Mouse (Mus musculus): ENCODE data around the gene Dnah1.

Dnah1 gene

DNA sequence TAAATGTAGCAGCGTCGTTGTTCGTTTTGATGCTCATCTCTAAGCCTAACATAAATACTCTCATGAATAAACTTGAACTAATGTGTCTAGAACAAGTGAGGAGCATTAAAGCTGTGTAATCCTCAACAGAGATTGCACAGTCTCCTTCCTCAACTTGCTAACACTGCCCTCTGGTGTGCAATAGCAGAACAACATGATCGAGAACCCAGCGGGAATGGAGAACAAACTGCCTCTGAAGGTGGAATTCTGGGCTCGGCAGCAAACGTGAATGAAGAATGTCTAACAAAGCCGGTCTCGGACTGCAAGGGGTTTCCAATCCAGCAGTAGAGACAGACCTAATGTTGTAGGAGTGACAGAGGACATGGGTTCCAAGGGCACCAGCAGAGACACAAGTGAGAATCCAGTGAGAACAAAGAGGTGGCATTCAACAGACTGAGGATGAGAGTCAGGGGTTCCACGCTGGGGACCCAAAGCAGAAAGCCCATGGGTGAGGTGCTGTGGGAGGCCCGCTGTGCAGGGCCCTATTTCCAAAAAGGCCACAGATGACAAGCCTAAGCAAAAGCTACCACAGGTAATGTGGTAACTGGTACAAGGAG lies 89.6 kb downstream of the Dnah1 start:
- peak; percentile 89 for DNase-seq (ENCODE audit: low read depth, low spot score)

GRCm38 (mm10) chr14:31233070-31233995 lies 90.4 kb downstream of the Dnah1 start:
- no peak for DNase-seq (ENCODE audit: low read depth, low spot score)

GRCm38 (mm10) chr14:31232404-31233069 lies 91.2 kb downstream of the Dnah1 start:
- DNase-seq (ENCODE audit: low read depth, low spot score): no peak

DNA sequence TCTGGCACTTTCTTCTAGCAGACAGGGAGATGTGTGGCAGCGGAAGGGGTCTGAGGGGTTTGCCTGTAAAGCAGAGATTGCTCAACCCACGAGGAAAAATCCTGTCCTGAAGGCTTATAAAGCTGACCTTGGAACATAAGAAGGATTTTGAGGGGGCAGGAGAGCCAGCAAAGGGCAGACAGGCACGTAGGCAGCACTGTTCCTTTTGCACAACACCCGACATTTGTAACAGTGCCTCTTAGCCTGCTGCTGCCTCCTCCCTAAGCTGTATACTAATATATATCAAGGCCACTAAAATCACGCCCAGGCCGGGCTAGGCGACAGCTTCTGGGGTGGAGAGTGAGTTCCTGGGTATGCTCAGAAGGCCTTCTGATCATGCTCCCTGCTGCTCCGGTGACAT lies 93.3 kb downstream of the Dnah1 start:
- no peak for DNase-seq (ENCODE audit: low read depth, low spot score)

DNA sequence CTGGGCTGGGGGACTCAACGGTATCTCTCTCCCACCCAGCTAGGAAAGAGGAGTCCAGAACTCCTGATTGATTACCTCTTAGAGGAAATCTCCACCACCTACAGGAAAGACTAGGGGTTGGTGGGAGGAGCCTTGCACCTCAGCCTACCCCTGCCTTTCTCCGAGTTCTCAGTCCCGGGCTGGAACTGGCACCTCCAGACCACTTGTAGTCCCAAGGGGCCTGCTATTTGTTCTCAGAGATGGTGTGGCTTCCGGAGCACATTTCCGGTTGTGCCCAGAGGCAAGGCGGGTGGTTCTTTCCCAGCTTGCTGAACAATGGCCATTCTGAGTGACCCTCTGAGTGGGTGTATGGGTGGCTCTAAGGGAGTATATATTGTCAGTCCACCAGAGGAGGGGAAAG lies 95.5 kb downstream of the Dnah1 start:
- DNase-seq (ENCODE audit: low read depth, low spot score): peak; percentile 58

DNA sequence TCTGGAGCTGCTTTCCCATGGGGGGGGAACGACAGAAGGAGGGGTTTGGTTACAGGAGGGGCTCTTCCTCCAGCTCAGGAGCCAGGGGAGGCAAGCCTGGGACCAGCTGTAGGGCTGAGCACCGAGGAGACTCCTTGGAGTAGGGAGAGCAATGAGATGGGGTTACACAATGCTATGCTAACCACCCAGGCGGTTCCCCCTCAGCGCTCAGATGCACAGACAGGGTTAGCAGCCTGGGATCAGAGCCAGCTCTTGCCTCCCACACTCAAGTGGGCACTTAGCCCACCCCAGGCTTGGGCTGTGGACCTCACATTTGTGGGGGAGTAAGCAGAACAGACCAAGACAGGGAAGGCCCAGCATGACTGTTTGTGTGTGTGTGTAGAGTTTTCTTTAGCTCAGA lies 96.7 kb downstream of the Dnah1 start:
- DNase-seq (ENCODE audit: low read depth, low spot score): no peak

DNA sequence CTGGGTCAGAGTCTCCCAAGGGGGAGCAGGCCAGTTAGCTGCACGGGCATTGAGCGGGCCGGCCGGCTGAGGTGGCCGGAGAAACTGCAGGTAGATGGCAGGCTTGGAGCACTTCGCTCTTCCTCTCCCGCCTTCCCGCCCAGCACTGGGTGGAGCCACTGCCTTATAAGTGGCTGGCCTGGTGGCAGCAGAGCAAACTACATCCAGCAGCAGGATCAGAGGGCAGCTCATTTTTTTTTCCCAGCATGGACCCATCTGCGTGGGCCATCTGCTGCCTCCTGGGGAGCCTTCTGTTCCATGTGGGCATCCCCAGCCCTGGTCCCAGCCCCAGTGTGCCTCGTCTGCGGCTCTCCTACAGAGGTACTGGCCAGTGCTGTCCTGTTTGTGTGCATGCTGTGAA lies 106.0 kb downstream of the Dnah1 start, which contains the start of gene Sema3g:
TSS of gene Sema3g (plus strand) at position 195 of the 400 bp plus-strand sequence.
- peak; percentile 41 for DNase-seq (ENCODE audit: low read depth, low spot score)

- no peak for DNase-seq (ENCODE audit: low read depth, low spot score)
Measured at GRCm38 (mm10) chr14:31216846-31217245, 106.8 kb downstream of the Dnah1 start, which contains the start of gene Nisch. Nisch (minus strand) TSS chr14:31216946.

GRCm38 (mm10) chr14:31215157-31216002 lies 108.3 kb downstream of the Dnah1 start:
- DNase-seq (ENCODE audit: low read depth, low spot score): peak; percentile 73

DNA sequence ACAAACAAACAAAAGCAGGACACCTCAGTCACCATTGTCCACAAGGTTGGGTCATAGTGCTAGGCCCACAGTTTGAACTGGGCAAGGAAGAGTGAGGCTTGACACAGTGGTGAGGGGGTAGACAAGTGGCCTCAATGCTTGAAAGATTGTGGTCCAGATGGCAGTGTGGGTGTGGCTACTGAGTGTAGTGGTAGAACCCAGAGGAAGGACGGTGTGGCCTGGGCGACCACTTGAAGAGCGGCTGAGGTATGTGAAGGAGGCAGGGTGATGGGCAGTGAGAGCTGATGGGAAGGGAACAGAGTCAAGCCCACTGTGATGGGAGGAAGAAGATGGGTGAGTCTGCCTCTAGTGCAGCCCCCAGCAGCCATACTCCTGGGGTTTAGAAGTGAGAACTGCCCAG lies 109.0 kb downstream of the Dnah1 start:
- DNase-seq (ENCODE audit: low read depth, low spot score): no peak

DNA sequence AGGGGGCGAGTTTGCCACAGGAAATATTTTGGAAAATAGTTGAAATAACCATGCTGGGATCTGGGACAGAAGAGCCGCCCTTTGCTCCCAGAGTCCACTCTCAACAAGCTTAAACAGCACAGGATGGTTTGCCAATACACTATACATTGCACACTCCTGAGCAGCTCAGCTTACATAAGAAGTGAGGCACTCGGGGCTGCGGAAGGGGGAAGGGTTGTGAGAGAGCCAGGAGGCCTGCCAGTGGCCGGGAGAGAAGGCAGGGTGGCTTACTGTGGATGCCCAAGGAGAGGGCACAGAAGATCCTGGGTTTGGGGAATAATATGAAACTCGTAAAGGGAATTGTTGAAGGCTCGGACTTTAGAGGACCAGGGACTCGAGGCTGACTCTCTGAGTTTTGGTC lies 109.8 kb downstream of the Dnah1 start:
- no peak for DNase-seq (ENCODE audit: low read depth, low spot score)

DNA sequence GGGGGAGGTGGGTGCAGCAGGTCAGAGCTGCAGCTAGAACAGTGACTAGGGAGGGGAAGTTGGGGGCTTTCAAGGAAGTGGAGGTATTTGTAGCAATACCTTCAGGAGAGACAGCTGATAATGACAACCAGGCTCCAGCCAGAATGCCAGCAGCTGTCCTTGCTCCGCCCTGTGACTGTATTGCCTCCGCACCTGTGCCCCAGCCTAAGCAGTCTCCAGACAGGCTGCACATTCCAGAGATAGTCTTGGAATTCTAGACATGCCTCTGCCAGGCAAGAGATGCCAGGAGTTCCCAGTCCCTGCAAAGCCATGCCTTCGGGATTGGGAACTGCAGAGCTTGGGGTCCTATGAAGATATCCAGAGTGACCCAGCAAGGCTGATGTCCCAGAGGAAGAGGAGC lies 111.2 kb downstream of the Dnah1 start:
- no peak for DNase-seq (ENCODE audit: low read depth, low spot score)

DNA sequence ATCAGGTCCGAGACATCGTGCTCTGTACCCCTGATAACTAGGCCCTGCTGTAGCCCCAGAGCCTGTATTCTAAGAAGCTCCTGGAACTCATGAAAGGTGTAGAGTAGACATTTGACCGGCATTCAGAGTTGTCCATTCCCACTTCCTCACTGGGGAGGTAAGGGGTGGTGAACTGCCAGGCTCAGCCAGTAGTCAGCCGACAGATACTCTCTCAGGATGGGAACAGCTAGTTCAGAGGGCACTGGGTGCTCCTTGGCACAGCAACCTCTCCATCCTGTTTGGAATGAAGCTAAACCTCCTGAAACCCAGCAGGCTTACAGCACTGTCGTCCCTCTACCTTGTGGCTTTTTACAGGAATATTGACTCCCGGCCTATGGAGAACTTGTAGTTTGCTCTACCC lies 111.8 kb downstream of the Dnah1 start:
- no peak for DNase-seq (ENCODE audit: low read depth, low spot score)

All from R1 (cell line).